Mouse (Mus musculus) CH12.LX (cell line): ENCODE data around the gene Zfp148.
"Not testable (repeated sequence)": the region's sequence is repeated elsewhere in the genome, so short reads cannot be mapped to it uniquely, and the experiment has no call there.

ENCODE experiments used
- CTCF ChIP-seq, 2 experiments: IDR thresholded peaks in 1 of 2; conservative IDR thresholded peaks in 1 of 2; 2 replicates each; pipeline ENCODE4 v1.5.1; 2011 to 2012; ENCODE audit warnings: low read depth in 2 of 2, low read length in 2 of 2, improper control_type of control experiment in 1 of 2, inconsistent platforms in 1 of 2, mild to moderate bottlenecking in 1 of 2, moderate library complexity in 1 of 2
- EP300 ChIP-seq: IDR thresholded peaks from 2 replicates; pipeline ENCODE4 v1.6.1; 2011; ENCODE audit warnings: low read length, improper control_type of control experiment
- KAT2A ChIP-seq: IDR thresholded peaks from 2 replicates; pipeline ENCODE4 v1.6.1; 2012; ENCODE audit warnings: low read length, improper control_type of control experiment, inconsistent platforms; ENCODE audit not compliant: insufficient replicate concordance
- MAX ChIP-seq: IDR thresholded peaks from 2 replicates; pipeline ENCODE4 v1.6.1; 2011; ENCODE audit warnings: low read length, improper control_type of control experiment
- POLR2A ChIP-seq: IDR thresholded peaks from 2 replicates; pipeline ENCODE4 v1.6.1; 2011; ENCODE audit warnings: low read depth, mild to moderate bottlenecking, improper control_type of control experiment, low read length
- SMC3 ChIP-seq: IDR thresholded peaks from 2 replicates; pipeline ENCODE4 v1.6.1; 2011; ENCODE audit warnings: low read depth, low read length, improper control_type of control experiment
- UBTF ChIP-seq: IDR thresholded peaks from 2 replicates; pipeline ENCODE4 v1.6.1; 2012; ENCODE audit warnings: low read depth, mild to moderate bottlenecking, inconsistent platforms, low read length, improper control_type of control experiment, moderate library complexity
- ZMIZ1 ChIP-seq: IDR thresholded peaks from 2 replicates; pipeline ENCODE4 v1.6.1; 2012; ENCODE audit warnings: low read depth, mild to moderate bottlenecking, inconsistent platforms, low read length, improper control_type of control experiment

DNA sequence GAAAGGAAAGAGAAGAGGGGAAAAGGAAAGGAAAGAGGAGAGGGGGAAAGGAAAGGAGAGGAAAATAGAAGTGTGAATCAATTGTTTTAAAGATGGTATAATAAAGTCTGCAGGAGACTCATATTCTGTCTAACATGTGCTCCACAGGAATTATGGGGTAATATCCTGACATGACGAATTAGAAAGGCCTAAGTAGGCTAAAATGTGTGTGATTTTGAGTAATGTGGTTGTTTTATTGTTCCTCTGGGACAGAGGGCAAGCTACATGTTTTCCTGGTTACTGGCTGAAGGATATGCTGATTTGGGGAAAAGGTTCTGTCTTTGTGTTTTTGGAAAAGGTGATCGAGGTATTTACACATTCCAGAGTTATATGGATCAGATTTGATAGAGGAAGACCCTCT lies 128.6 kb downstream of the Zfp148 start:
- not testable (repeated sequence) for TF ChIP-seq MAX; POLR2A; SMC3; EP300; CTCF (conservative IDR thresholded peaks at IDR 0.05 in 1 of 2, IDR thresholded peaks at IDR 0.05 in 1 of 2; ENCODE audit: low read depth in 2 of 2, low read length in 2 of 2); UBTF; ZMIZ1; KAT2A
